Mouse (Mus musculus) ES-Bruce4 (cell line): ENCODE measurements at regions not wholly inside any gene's neighbourhood (a gene's known extent, or its start where the extent isn't known, plus 50 kb on each side); places are given as distances from the start of the nearest gene placed in this dataset.
A peak's percentile ranks its signal among the peaks of the same experiment; 100 is the strongest.

Experiments used
- H3K27ac ChIP-seq: 2 replicates; pipeline ENCODE4 v1.5.1; 2012; ENCODE audit warnings: low read length, inconsistent platforms; ENCODE audit not compliant: insufficient read depth
- H3K27me3 ChIP-seq: 2 replicates; pipeline ENCODE4 v1.6.1; 2012; ENCODE audit warnings: mild to moderate bottlenecking, low read length, inconsistent platforms; ENCODE audit not compliant: control insufficient read depth, poor library complexity, insufficient read depth, severe bottlenecking
- H3K36me3 ChIP-seq: 2 replicates; pipeline ENCODE4 v1.6.1; 2012; ENCODE audit warnings: inconsistent platforms, mild to moderate bottlenecking, low read length, moderate library complexity; ENCODE audit not compliant: control insufficient read depth, poor library complexity, insufficient read depth, severe bottlenecking
- H3K4me1 ChIP-seq: one replicate; pipeline ENCODE4 v1.8.1; 2011; ENCODE audit warnings: low read length; ENCODE audit not compliant: control insufficient read depth, insufficient read depth
- H3K4me3 ChIP-seq: 2 replicates; pipeline ENCODE4 v1.5.1; 2011; ENCODE audit warnings: low read depth, mild to moderate bottlenecking, low read length
- H3K9ac ChIP-seq: 2 replicates; pipeline ENCODE4 v1.6.1; 2012; ENCODE audit warnings: low read depth, mild to moderate bottlenecking, inconsistent platforms; ENCODE audit not compliant: poor library complexity, severe bottlenecking
- H3K9me3 ChIP-seq: replicated peaks from 2 replicates; pipeline ENCODE4 v1.6.1; 2012; ENCODE audit warnings: mild to moderate bottlenecking, low read length, inconsistent platforms; ENCODE audit not compliant: control insufficient read depth, poor library complexity, insufficient read depth, severe bottlenecking
- CTCF ChIP-seq: IDR thresholded peaks from one replicate; pipeline ENCODE4 v1.8.1; 2011; ENCODE audit warnings: low read depth, low read length
- EP300 ChIP-seq: IDR thresholded peaks from 2 replicates; pipeline ENCODE4 v1.6.1; 2011; ENCODE audit warnings: low read depth, low read length; ENCODE audit not compliant: insufficient read depth
- POLR2A ChIP-seq: IDR thresholded peaks from one replicate; pipeline ENCODE4 v1.8.1; 2011; ENCODE audit warnings: low read length; ENCODE audit not compliant: insufficient read depth

- H3K9me3 ChIP-seq: 0 out of 2 replicates have a peak, but pooled peaks cover 4% of the 10 kb centered on the region
- H3K4me1 ChIP-seq: no peaks in the 10 kb centered on the region
- H3K27ac ChIP-seq: no peak overlapping the region
- no peak overlapping the region for H3K4me3 ChIP-seq
- no peak overlapping the region for H3K9ac ChIP-seq
- H3K27me3 ChIP-seq: peaks cover 1% of the 10 kb centered on the region
- TF ChIP-seq CTCF (no peak), POLR2A (no peak), EP300 (0 out of 2 replicates have a peak, but pooled peaks have one; percentile 55)
- no peaks in the 10 kb centered on the region for H3K36me3 ChIP-seq
Measured at GRCm38 (mm10) chr12:14088960-14089359, 62.9 kb downstream of the Fam84a start.

GRCm38 (mm10) chr12:14082771-14083170 lies 69.1 kb downstream of the Fam84a start:
- Histone ChIP-seq H3K27ac (no peak overlapping the region), H3K4me3 (no peak overlapping the region), H3K9me3 (peaks cover 2% of the 10 kb centered on the region; the same call in 1 of the 2 replicates), H3K36me3 (no peaks in the 10 kb centered on the region), H3K27me3 (no peaks in the 10 kb centered on the region; the same call in 1 of the 2 replicates), H3K4me1 (no peaks in the 10 kb centered on the region), H3K9ac (no peak overlapping the region)
- TF ChIP-seq EP300 (no peak), CTCF (no peak), POLR2A (no peak)

- TF ChIP-seq POLR2A: no peak
- no peak for TF ChIP-seq EP300
- TF ChIP-seq CTCF: no peak
- Histone ChIP-seq H3K36me3 (no peaks in the 10 kb centered on the region), H3K27me3 (no peaks in the 10 kb centered on the region; the same call in 1 of the 2 replicates), H3K4me3 (no peak overlapping the region), H3K27ac (no peak overlapping the region), H3K9ac (no peak overlapping the region), H3K9me3 (no peaks in the 10 kb centered on the region; the same call in 1 of the 2 replicates), H3K4me1 (no peaks in the 10 kb centered on the region)
Measured at GRCm38 (mm10) chr12:14079892-14080291, 72.0 kb downstream of the Fam84a start.

GRCm38 (mm10) chr12:14069049-14069448 lies 82.8 kb downstream of the Fam84a start:
- TF ChIP-seq CTCF: no peak
- no peak for TF ChIP-seq POLR2A
- no peak for TF ChIP-seq EP300
- Histone ChIP-seq H3K27ac (no peak overlapping the region), H3K27me3 (no peaks in the 10 kb centered on the region), H3K36me3 (no peaks in the 10 kb centered on the region), H3K9me3 (no peaks in the 10 kb centered on the region), H3K4me1 (no peaks in the 10 kb centered on the region), H3K4me3 (no peak overlapping the region), H3K9ac (no peak overlapping the region)

GRCm38 (mm10) chr12:14065401-14065800 lies 86.5 kb downstream of the Fam84a start:
- Histone ChIP-seq H3K27ac (no peak overlapping the region), H3K9me3 (no peaks in the 10 kb centered on the region), H3K36me3 (no peaks in the 10 kb centered on the region), H3K4me1 (no peaks in the 10 kb centered on the region), H3K27me3 (no peaks in the 10 kb centered on the region), H3K9ac (no peak overlapping the region), H3K4me3 (no peak overlapping the region)
- TF ChIP-seq EP300: no peak
- no peak for TF ChIP-seq CTCF
- TF ChIP-seq POLR2A: no peak

- H3K4me1 ChIP-seq: no peaks in the 10 kb centered on the region
- H3K36me3 ChIP-seq: no peaks in the 10 kb centered on the region
- no peaks in the 10 kb centered on the region for H3K9me3 ChIP-seq
- no peak overlapping the region for H3K9ac ChIP-seq
- H3K27ac ChIP-seq: no peak overlapping the region
- TF ChIP-seq CTCF (no peak), POLR2A (no peak), EP300 (no peak)
- H3K4me3 ChIP-seq: no peak overlapping the region
- no peaks in the 10 kb centered on the region for H3K27me3 ChIP-seq
Measured at GRCm38 (mm10) chr12:14063276-14063675, 88.6 kb downstream of the Fam84a start.

GRCm38 (mm10) chr12:14056116-14056515 lies 95.7 kb downstream of the Fam84a start:
- no peaks in the 10 kb centered on the region for H3K9me3 ChIP-seq
- H3K4me3 ChIP-seq: no peak overlapping the region
- H3K27me3 ChIP-seq: no peaks in the 10 kb centered on the region
- H3K27ac ChIP-seq: no peak overlapping the region
- H3K36me3 ChIP-seq: no peaks in the 10 kb centered on the region
- H3K4me1 ChIP-seq: no peaks in the 10 kb centered on the region
- no peak overlapping the region for H3K9ac ChIP-seq
- TF ChIP-seq CTCF (no peak), POLR2A (no peak), EP300 (no peak)
